Mouse (Mus musculus) spleen, adult 2 months (tissue): ENCODE results near the gene Slc18b1.

ENCODE experiments used
- CTCF ChIP-seq: fragments of 200-500 bp; IDR thresholded peaks from 2 replicates; pipeline ENCODE4 v1.5.1; 2011; ENCODE audit warnings: mild to moderate bottlenecking, inconsistent platforms; ENCODE audit not compliant: insufficient read depth, insufficient read length, insufficient replicate concordance; ENCODE audit errors: extremely low read depth
- POLR2A ChIP-seq: fragments of 200-500 bp; IDR thresholded peaks from 2 replicates; pipeline ENCODE4 v1.6.1; 2011; ENCODE audit warnings: low read depth, low read length, inconsistent platforms

- no peak for TF ChIP-seq POLR2A
- no peak for TF ChIP-seq CTCF
Observed at GRCm38 (mm10) chr10:23777288-23777945, 19.4 kb upstream of the Slc18b1 start.
